Mouse (Mus musculus): ENCODE results near the gene Tmed2. TPM values are rescaled to one million over a fixed set of nuclear protein-coding genes. Genes with fewer than 3 reads are reported as not detected.
A peak's percentile ranks its signal among the peaks of the same experiment; 100 is the strongest.
"Not testable (repeated sequence)": the region's sequence is repeated elsewhere in the genome, so short reads cannot be mapped to it uniquely, and the experiment has no call there.

The Tmed2 gene
- polyA plus RNA-seq, 1 experiment = 112 TPM

DNA sequence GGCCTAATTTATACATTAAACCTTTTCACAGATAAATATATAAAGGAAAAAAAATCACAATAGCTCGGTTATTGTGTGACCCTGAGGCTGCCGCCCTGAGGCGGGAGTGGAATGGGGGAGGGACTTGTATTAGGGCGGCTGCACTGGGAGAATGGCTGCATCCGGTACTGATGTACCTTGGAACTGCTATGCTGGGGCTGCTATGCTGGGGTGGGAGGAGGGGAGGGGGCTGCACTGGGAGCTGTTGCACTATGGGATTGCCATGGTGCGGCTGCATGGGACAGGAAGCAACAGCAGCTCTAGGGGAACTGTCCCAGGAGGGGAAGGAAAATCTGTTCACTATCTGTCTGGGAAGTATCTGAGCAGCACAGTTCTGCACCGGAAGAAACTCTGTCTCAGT, 8.0 kb upstream of the Tmed2 start:
- H3K4me1 ChIP-seq (ENCODE audit: control insufficient read depth, insufficient read depth, low read length) = peaks cover 9% of the 10 kb centered on the region
- WGBS = 36% methylated on average over 7 of the region's 7 CpGs
- no peak overlapping the region for H3K4me3 ChIP-seq (replicated peaks; ENCODE audit: extremely low read depth, low read depth, low read length)
- no peak for TF ChIP-seq CTCF (IDR thresholded peaks at IDR 0.05; ENCODE audit: insufficient read depth, low read length)
- TF ChIP-seq POLR2A (IDR thresholded peaks at IDR 0.05; ENCODE audit: borderline replicate concordance, extremely low read depth, low read depth, low read length) = no peak
- DNase-seq = no peak

GRCm38 (mm10) chr5:124535016-124535415, 5.5 kb upstream of the Tmed2 start:
- H3K4me1 ChIP-seq (ENCODE audit: control insufficient read depth, insufficient read depth, low read length) = peaks cover 9% of the 10 kb centered on the region
- WGBS = 62% methylated on average over 5 of the region's 5 CpGs
- H3K4me3 ChIP-seq (replicated peaks; ENCODE audit: extremely low read depth, low read depth, low read length) = no peak overlapping the region
- TF ChIP-seq POLR2A (IDR thresholded peaks at IDR 0.05; ENCODE audit: borderline replicate concordance, extremely low read depth, low read depth, low read length) = no peak
- TF ChIP-seq CTCF (IDR thresholded peaks at IDR 0.05; ENCODE audit: insufficient read depth, low read length) = no peak
- DNase-seq = no peak

- peak; percentile 68 for DNase-seq
- 0 out of 2 replicates have a peak, but pooled peaks have one; percentile 15 for TF ChIP-seq POLR2A (IDR thresholded peaks at IDR 0.05; ENCODE audit: borderline replicate concordance, extremely low read depth, low read depth, low read length)
- TF ChIP-seq CTCF (IDR thresholded peaks at IDR 0.05; ENCODE audit: insufficient read depth, low read length) = no peak
- H3K4me1 ChIP-seq (ENCODE audit: control insufficient read depth, insufficient read depth, low read length) = peaks cover 7% of the 10 kb centered on the region
- peak overlapping the region; percentile 28 for H3K4me3 ChIP-seq (replicated peaks; ENCODE audit: extremely low read depth, low read depth, low read length)
- 4% methylated on average over 17 of the region's 17 CpGs for WGBS
Observed at GRCm38 (mm10) chr5:124536776-124537175, 3.7 kb upstream of the Tmed2 start.

DNA sequence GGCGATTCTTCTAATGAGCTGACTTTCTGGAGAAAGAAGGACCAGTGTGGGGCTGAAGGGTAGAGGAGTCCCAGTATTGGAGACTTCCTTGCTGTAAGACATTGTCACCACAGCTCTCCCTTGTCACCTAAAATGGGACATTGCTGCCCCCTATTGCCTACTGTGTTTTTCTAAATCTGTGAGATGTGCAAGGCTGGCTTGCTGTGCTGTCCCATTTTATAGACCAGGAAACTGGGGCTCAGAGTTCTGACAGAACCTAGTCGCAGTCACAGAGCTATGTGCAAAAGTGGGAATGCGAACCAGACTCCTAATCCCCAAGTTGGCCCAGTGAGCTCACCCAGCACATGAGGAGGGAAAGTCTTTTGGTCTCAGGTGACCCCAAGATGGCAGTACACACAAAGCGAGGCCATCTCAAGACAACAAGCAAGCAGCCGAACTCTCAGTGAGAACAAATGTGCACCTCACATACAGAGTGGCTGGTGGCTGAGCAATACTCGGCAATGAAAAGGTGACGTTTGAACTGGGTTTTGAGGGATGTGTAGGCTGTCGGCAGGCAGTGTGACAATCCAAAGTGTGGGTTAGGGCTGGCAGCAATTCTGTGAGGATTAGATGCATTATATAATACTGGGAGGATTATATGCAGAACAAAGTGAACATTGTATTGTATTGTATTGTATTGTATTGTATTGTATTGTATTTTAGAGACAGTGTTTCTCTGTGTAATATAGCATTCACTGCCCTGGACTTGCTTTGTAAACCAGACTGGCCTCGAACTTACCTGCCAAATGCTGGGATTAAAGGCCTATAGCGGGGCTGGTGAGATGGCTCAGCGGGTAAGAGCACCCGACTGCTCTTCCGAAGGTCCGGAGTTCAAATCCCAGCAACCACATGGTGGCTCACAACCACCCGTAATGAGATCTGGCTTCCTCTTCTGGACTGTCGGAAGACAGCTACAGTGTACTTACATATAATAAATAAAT, 1.4 kb upstream of the Tmed2 start:
- DNase-seq = peak; percentile 43
- WGBS = 74% methylated on average over 16 of the region's 16 CpGs
- TF ChIP-seq CTCF (IDR thresholded peaks at IDR 0.05; ENCODE audit: insufficient read depth, low read length) (peak; percentile 48), POLR2A (IDR thresholded peaks at IDR 0.05; ENCODE audit: borderline replicate concordance, extremely low read depth, low read depth, low read length) (no peak)

GRCm38 (mm10) chr5:124539905-124540304, 590 bp upstream of the Tmed2 start:
- Histone ChIP-seq H3K4me1 (ENCODE audit: control insufficient read depth, insufficient read depth, low read length) (peaks cover 6% of the 10 kb centered on the region; the same call in 1 of the 2 replicates), H3K4me3 (replicated peaks; ENCODE audit: extremely low read depth, low read depth, low read length) (no peak overlapping the region)
- TF ChIP-seq POLR2A (IDR thresholded peaks at IDR 0.05; ENCODE audit: borderline replicate concordance, extremely low read depth, low read depth, low read length) (no peak), CTCF (IDR thresholded peaks at IDR 0.05; ENCODE audit: insufficient read depth, low read length) (no peak)
- 64% methylated on average over 4 of the region's 4 CpGs for WGBS
- DNase-seq = no peak

More for the DNA sequence above, 1.4 kb upstream of the Tmed2 start:
- Histone ChIP-seq H3K4me1 (ENCODE audit: control insufficient read depth, insufficient read depth, low read length) (peaks cover 6% of the 10 kb centered on the region; the same call in 1 of the 2 replicates), H3K4me3 (replicated peaks; ENCODE audit: extremely low read depth, low read depth, low read length) (no peak overlapping the region)

DNA sequence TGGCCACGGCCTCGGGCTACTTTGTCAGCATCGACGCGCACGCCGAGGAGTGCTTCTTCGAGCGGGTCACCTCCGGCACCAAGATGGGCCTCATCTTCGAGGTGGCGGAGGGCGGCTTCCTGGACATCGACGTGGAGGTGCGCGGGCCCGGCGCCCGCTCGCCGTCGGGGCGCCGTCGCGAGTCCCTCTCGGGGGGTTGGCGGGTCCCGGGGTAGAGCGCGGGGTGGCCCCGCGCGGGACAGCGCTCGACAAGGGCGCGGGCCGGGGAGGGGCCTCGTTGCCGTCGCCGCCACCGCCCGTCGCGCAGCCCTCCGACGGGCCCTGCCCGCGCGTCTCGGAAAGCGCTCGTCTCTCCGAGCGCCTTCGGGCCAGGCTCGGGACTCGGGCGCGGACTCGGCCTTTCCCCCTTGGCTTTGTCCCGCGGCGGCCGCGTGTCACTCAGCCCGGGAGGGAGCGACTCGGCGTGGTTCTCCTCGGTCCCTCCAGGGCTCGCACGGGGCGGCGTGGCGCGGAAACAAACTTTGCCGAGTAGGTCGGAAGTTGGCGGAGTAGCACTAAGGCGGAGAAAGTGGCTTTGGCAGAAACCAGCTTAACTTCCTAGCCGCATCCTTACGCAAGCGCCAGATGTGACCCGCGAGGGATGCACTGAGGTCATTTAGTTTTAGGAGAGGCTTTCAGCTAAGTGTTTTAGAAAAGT, 558 bp downstream of the Tmed2 start:
- Histone ChIP-seq H3K4me1 (ENCODE audit: control insufficient read depth, insufficient read depth, low read length) (peaks cover 6% of the 10 kb centered on the region; the same call in 1 of the 2 replicates), H3K4me3 (replicated peaks; ENCODE audit: extremely low read depth, low read depth, low read length) (peak overlapping the region; percentile 67)
- under 1% methylated on average over 70 of the region's 89 CpGs for WGBS
- TF ChIP-seq CTCF (IDR thresholded peaks at IDR 0.05; ENCODE audit: insufficient read depth, low read length) (no peak), POLR2A (IDR thresholded peaks at IDR 0.05; ENCODE audit: borderline replicate concordance, extremely low read depth, low read depth, low read length) (no peak)
- peak; percentile 73 for DNase-seq

DNA sequence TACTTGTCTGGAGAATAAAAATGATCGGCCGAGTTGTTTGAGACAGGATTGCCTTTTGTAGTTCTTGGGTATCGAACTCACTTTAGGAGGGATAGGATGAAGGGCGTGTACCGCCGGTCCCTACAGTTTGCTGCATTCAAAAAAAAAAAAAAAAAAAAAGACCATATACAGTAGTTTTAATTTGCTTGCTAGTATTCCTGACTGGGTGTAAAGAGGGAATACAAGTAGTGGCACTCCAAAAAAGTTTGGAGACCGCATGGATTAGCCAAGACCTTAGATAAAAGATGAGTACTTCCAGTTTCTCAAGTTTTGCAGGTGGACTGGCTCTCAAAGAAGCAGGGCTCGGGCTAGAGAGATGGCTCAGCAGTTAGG, 1.1 kb downstream of the Tmed2 start:
- TF ChIP-seq CTCF (IDR thresholded peaks at IDR 0.05; ENCODE audit: insufficient read depth, low read length) (no peak), POLR2A (IDR thresholded peaks at IDR 0.05; ENCODE audit: borderline replicate concordance, extremely low read depth, low read depth, low read length) (no peak)
- H3K4me1 ChIP-seq (ENCODE audit: control insufficient read depth, insufficient read depth, low read length) = peaks cover 6% of the 10 kb centered on the region; the same call in 1 of the 2 replicates
- 4% methylated on average over 8 of the region's 8 CpGs for WGBS
- DNase-seq = no peak
- H3K4me3 ChIP-seq (replicated peaks; ENCODE audit: extremely low read depth, low read depth, low read length) = peak overlapping the region; percentile 67

GRCm38 (mm10) chr5:124550737-124551136, 10.2 kb downstream of the Tmed2 start:
- H3K4me1 ChIP-seq (ENCODE audit: control insufficient read depth, insufficient read depth, low read length); H3K4me3 ChIP-seq (replicated peaks; ENCODE audit: extremely low read depth, low read depth, low read length); DNase-seq: not testable (repeated sequence)
- 74% methylated on average over 4 of the region's 4 CpGs for WGBS

DNA sequence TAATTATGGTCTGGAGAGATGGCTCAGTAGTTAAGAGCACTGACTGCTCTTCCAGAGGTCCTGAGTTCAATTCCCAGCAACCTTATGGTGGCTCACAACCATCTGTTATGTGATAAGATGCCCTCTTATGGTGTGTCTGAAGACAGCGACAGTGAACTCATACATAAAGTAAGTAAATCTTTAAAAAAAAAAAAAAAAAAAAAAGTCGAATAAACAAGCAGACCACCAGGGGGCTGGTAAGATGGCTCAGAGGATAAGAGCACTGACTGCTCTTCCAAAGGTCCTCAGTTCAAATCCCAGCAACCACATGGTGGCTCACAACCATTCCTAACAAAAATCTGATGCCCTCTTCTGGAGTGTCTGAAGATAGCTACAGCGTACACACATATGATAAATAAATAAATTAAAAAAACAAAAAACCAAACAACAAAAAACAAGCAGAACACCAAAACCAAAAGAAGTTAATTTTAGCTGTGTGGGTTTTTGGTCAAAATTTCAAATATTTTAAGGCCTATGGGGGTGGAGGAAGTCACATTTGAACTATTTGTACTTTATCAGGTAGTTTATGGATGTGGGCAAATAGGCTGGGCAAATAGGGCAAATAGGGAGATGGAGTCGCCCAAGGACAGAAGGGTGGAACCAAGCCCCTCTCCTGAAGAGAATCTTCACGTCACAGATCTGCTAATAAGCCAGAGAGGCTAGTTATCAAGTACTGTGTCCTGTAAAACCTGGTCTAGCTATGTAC, 11.0 kb downstream of the Tmed2 start:
- WGBS = 24% methylated on average over 5 of the region's 5 CpGs
- H3K4me3 ChIP-seq (replicated peaks; ENCODE audit: extremely low read depth, low read depth, low read length); DNase-seq; H3K4me1 ChIP-seq (ENCODE audit: control insufficient read depth, insufficient read depth, low read length): not testable (repeated sequence)
